Mouse (Mus musculus) embryonic fibroblast, embryonic 13.5 days (primary cell): ENCODE measurements around the gene Rrp12. TPM values are rescaled to one million over a fixed set of nuclear protein-coding genes. Genes with fewer than 3 reads are reported as not detected.

Experiments used
- H3K27ac ChIP-seq: 2 replicates; pipeline ENCODE4 v1.5.1; 2012; ENCODE audit warnings: low read length, control low read depth, inconsistent platforms; ENCODE audit not compliant: insufficient read depth
- H3K4me1 ChIP-seq: 2 replicates; pipeline ENCODE4 v1.6.1; 2011; ENCODE audit warnings: low read length; ENCODE audit not compliant: control insufficient read depth, insufficient read depth
- H3K4me3 ChIP-seq: 2 replicates; pipeline ENCODE4 v1.5.1; 2011; ENCODE audit warnings: mild to moderate bottlenecking, control low read depth, low read length; ENCODE audit not compliant: insufficient read depth
- CTCF ChIP-seq: IDR thresholded peaks from 2 replicates; pipeline ENCODE4 v1.5.1; 2011; ENCODE audit warnings: mild to moderate bottlenecking, control low read depth, low read length, moderate library complexity, borderline replicate concordance; ENCODE audit not compliant: insufficient read depth
- POLR2A ChIP-seq: IDR thresholded peaks from 2 replicates; pipeline ENCODE4 v1.6.1; 2011; ENCODE audit warnings: low read depth, mild to moderate bottlenecking, control low read depth, low read length, moderate library complexity
- polyA plus RNA-seq: library from polyadenylated mRNA; stranded (reverse); fragments of >200 nt; gene quantifications from 2 replicates; pipeline ENCODE4 v1.2.4, GENCODE M21; 2011; ENCODE audit warnings: low read depth; ENCODE audit not compliant: missing spikeins, insufficient read length

Rrp12 gene
- polyA plus RNA-seq, 1 experiment, result 11.3 TPM

DNA sequence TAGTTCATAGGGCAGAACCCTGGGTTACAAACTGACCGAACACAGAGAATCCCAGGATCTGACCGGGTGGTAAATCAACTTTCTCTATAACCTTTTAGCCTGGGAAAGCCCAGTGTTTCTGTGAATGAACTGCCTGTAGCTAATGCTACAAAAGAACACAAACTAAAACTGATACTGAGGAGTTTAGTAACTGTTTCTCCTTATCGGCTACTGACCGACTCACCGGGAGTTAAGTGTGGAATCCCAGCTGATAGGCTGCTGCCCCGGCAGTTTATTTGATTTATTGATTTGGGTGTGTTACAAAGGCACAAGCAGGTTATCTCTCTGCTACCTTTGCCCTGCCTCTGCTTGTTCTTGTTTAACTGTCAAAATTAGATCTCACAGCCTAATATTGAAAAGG is 57.2 kb downstream of the Rrp12 start:
- H3K4me3 ChIP-seq, result no peak overlapping the region
- TF ChIP-seq CTCF, result no peak
- TF ChIP-seq POLR2A, result no peak
- no peak overlapping the region for H3K27ac ChIP-seq

GRCm38 (mm10) chr19:41837917-41838261 is 58.1 kb downstream of the Rrp12 start:
- Histone ChIP-seq H3K4me1 (no peaks in the 10 kb centered on the region), H3K4me3 (no peak overlapping the region), H3K27ac (no peak overlapping the region)
- TF ChIP-seq POLR2A (no peak), CTCF (no peak)

More for the DNA sequence above, 57.2 kb downstream of the Rrp12 start:
- H3K4me1 ChIP-seq, result no peaks in the 10 kb centered on the region

DNA sequence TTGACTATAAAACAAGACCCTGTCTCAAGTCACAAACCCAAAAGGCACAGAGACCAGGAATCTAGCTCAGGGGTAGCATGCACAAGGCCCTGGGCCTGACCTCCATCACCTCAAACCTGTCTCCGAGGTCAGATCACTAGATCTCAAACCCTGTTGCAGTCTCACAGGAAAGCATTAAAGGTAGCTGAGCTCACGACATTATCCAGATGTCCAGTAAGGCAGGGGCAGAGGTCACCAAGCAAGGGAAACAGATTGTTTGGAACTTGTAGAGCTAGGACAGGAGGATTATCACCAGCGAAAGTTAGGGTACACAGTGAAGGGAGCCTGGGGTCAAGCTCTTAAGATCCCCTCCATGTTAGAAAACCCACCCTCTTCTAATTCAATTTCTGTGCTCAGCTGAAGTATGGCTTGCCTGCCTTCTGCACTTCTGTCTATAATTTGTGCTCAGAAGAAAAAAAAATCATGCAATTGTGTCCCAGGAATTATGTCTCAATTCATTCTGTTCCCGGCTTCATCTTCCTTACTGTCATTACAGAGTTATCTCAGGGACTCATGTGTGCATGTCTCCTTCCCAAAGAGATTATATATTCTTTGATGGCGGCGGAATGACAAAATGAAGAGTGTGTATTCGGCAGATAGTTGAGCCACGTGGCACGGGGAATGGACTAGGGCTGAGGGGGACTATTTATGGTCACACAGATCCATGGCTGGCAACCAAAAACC is 58.6 kb downstream of the Rrp12 start:
- Histone ChIP-seq H3K4me3 (no peak overlapping the region), H3K4me1 (no peaks in the 10 kb centered on the region), H3K27ac (no peak overlapping the region)
- TF ChIP-seq CTCF (no peak), POLR2A (no peak)

GRCm38 (mm10) chr19:41836719-41837118 is 59.3 kb downstream of the Rrp12 start:
- H3K4me1 ChIP-seq, result no peaks in the 10 kb centered on the region
- H3K4me3 ChIP-seq, result no peak overlapping the region
- no peak for TF ChIP-seq POLR2A
- TF ChIP-seq CTCF, result no peak
- H3K27ac ChIP-seq, result no peak overlapping the region

DNA sequence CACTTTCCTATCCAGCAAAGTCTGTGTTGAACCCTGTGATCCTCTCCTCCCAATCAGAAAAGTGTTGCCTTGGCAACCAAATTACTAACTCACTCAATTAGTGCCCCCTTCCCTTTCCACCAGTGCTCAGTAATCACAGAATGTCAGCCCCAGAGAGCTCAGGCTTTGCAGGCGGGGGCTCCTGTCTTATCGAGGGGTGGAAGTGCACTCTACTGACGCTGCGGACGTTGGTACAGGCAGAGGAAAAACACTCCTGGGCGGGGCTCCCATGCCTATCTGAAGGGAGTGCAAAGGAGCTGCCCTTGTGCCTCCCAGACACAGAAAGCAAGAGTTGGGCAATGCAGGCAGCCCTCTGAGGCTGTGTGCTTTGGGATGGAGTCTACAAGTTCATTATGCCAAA is 60.2 kb downstream of the Rrp12 start:
- TF ChIP-seq CTCF (no peak), POLR2A (no peak)
- H3K4me3 ChIP-seq, result no peak overlapping the region
- H3K4me1 ChIP-seq, result no peaks in the 10 kb centered on the region
- no peak overlapping the region for H3K27ac ChIP-seq

DNA sequence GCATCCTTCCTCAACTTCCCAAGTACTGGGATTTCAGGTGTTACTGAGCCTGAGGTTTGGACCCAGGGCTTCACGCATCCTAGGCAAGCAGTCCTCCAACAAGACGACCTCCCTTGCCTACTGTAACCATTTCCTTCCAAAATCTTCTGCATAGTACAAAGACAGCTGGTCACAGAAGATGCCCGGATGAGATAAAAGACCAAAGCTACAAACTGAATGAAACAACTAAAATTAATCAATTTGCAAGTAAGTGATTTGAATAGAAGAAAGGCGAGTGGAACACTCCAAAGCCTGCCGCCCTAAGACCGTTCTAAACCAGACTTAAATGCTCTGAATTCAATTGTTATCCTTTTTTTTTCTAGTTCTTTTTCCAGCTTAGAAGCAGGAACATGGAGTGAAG is 60.6 kb downstream of the Rrp12 start:
- no peak overlapping the region for H3K27ac ChIP-seq
- H3K4me3 ChIP-seq, result no peak overlapping the region
- no peaks in the 10 kb centered on the region for H3K4me1 ChIP-seq
- TF ChIP-seq POLR2A (no peak), CTCF (no peak)

DNA sequence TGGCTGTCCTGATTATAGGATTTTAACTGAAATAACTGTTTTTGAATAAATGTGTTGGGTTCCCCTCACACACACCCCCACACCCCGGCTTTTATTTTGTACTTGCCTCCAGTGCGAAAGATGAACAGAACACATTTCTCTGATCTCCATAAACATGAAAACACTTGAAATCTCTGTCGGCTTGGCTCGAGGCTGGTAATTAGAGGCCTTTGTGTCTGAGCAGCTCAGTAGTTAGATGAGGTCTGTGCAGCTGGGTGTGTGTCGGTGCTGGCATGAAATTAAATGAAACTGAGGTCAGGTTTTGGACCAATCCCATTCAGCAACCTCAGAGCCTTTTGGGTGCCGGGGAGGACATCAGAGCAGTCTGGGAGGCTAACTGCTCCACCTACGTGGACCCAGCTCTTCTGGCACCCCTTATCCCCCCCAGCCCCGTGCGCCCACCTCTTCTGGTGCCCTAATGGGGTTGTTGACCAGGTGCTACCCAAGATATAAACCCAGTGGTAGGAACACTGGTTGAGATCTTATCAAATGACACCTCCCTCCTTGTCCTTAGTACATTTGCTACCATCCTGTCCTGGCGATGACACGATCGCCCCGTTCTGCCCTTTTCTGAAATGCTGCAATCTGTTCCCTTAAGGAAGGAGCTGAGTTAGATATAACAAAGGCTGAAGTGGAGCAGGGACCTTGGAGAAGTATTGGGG is 63.3 kb downstream of the Rrp12 start:
- no peak overlapping the region for H3K27ac ChIP-seq
- no peaks in the 10 kb centered on the region for H3K4me1 ChIP-seq
- no peak overlapping the region for H3K4me3 ChIP-seq
- TF ChIP-seq CTCF, result no peak
- no peak for TF ChIP-seq POLR2A

DNA sequence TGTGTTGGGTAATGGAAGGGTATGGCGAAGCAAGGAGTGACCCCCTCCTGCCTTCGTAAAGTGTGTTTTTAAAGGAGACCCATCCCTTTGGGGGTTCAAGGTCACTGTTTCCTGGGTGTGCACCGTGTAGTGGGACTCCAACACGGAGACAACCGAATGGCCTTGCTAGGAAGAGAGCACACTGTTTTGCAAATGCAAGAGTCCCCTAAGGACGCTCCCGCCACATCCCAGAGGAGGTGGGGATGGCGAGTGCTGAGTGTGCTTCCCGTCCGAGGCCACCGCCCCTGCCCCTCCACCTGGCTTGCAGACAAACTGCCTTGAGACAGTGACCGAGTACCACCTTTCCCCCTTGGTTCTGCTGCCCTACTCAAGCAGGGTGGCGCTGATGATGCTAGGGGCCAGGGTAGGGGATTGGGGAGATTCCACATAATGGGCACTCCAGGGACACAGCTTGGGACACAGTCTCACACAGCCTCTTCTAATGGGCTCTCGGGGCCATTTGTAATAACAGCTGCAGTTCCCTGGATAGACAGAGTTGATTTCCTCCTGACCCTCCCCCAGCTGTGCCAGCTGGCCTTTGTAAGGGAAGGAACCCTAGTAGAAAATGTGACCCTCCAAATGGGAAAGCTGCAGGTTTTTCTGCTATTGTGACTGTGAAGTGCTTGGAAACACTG is 64.1 kb downstream of the Rrp12 start:
- no peak overlapping the region for H3K4me3 ChIP-seq
- TF ChIP-seq CTCF (no peak), POLR2A (no peak)
- H3K27ac ChIP-seq, result no peak overlapping the region
- H3K4me1 ChIP-seq, result no peaks in the 10 kb centered on the region

DNA sequence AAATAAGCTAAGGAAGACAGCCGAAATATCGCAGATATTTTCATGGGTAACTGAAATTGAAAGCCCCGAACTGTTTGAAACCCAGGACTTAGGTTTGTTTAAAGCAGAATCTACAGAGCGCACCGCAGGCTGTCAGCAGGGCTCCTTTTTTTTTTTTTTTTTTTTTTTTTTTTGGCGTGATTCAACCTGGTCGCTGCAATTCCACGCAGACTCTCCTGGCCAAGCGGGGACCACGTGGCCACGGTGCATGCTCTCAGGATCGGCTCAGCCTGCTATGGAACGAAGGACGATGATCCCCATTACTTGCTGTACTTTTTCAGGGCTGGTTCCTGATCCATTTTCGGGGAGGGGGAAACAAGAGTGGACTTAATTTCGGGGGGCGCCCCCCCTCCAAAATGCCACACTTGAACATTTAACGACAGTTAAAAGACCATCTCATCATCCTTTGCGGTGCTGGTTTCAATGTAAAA is 64.8 kb downstream of the Rrp12 start:
- Histone ChIP-seq H3K27ac (no peak overlapping the region), H3K4me1 (no peaks in the 10 kb centered on the region), H3K4me3 (peak overlapping the region; percentile 40)
- TF ChIP-seq POLR2A (no peak), CTCF (no peak)
